Mouse (Mus musculus) thymus, adult 2 months (tissue): ENCODE measurements around the gene Tecpr2.

Experiments
- CTCF ChIP-seq: fragments of 200-500 bp; IDR thresholded peaks from 2 replicates; pipeline ENCODE4 v1.5.1; 2012; ENCODE audit warnings: mild to moderate bottlenecking, control low read depth, low read length, moderate library complexity, borderline replicate concordance; ENCODE audit not compliant: control insufficient read depth, poor library complexity, insufficient read depth; ENCODE audit errors: extremely low read depth
- POLR2A ChIP-seq: fragments of 200-500 bp; IDR thresholded peaks from 2 replicates; pipeline ENCODE4 v1.6.1; 2012; ENCODE audit warnings: mild to moderate bottlenecking, low read length, control low read depth, moderate library complexity; ENCODE audit not compliant: control insufficient read depth, poor library complexity, insufficient read depth; ENCODE audit errors: extremely low read depth

- no peak for TF ChIP-seq CTCF
- TF ChIP-seq POLR2A, result no peak
Measured at GRCm38 (mm10) chr12:111009615-111010257, 120.7 kb downstream of the Tecpr2 start.
